Mouse (Mus musculus): ENCODE results near the gene Slc43a1. TPM values are rescaled to one million over a fixed set of nuclear protein-coding genes. Genes with fewer than 3 reads are reported as not detected.

Gene Slc43a1
- polyA plus RNA-seq, 1 experiment from 2014 or later, result 12.0 TPM

DNA sequence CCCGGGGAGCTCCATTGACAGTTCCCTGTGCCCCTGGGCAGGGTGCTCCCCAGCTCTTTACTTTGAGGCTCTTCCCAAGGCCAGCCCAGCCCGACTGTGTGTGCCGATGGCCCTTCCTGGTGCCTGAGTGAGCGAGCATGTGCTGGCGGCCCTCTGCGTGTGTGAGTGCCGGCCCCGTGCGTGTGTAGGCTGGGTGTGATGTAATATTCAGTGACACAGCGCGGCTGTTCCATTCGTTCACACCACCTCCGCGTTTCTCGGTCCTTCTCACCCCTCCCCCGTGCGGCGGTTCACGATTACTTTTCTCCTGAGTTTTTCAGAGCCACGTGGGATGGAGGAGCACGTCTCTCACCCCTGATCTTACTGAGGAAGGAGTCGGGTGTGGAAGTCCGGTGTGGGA, 44.0 kb downstream of the Slc43a1 start:
- H3K9me3 ChIP-seq (replicated peaks), result no peaks in the 10 kb centered on the region
- H3K4me1 ChIP-seq, result peaks cover 29% of the 10 kb centered on the region
- no peak for ATAC-seq (ENCODE audit: low FRiP score)
- H3K9ac ChIP-seq, result no peak overlapping the region
- WGBS, result 5% methylated on average over 23 of the region's 23 CpGs
- peak overlapping the region; percentile 48 for H3K4me2 ChIP-seq (replicated peaks)
- H3K36me3 ChIP-seq, result no peaks in the 10 kb centered on the region
- no peak overlapping the region for H3K4me3 ChIP-seq
- peaks cover 73% of the 10 kb centered on the region for H3K27me3 ChIP-seq
- no peak overlapping the region for H3K27ac ChIP-seq

- Histone ChIP-seq H3K27ac (no peak overlapping the region), H3K9me3 (replicated peaks) (no peaks in the 10 kb centered on the region), H3K9ac (no peak overlapping the region), H3K27me3 (peaks cover 78% of the 10 kb centered on the region), H3K4me2 (replicated peaks) (peak overlapping the region; percentile 48), H3K36me3 (no peaks in the 10 kb centered on the region), H3K4me3 (peak overlapping the region; percentile 14), H3K4me1 (peaks cover 34% of the 10 kb centered on the region)
- no peak for ATAC-seq (ENCODE audit: low FRiP score)
- 9% methylated on average over 6 of the region's 6 CpGs for WGBS
These were observed 44.4 kb downstream of the Slc43a1 start for GRCm38 (mm10) chr2:84883084-84883483.

- H3K9me3 ChIP-seq (replicated peaks), result no peaks in the 10 kb centered on the region
- H3K9ac ChIP-seq, result no peak overlapping the region
- ATAC-seq (ENCODE audit: low FRiP score), result no peak
- H3K27me3 ChIP-seq, result peaks cover 81% of the 10 kb centered on the region
- H3K36me3 ChIP-seq, result no peaks in the 10 kb centered on the region
- H3K27ac ChIP-seq, result 0 out of 2 replicates have a peak overlapping the region, but pooled peaks have one; percentile 46
- WGBS, result 3% methylated on average over 11 of the region's 11 CpGs
- H3K4me1 ChIP-seq, result peaks cover 35% of the 10 kb centered on the region
- peak overlapping the region; percentile 48 for H3K4me2 ChIP-seq (replicated peaks)
- peak overlapping the region; percentile 14 for H3K4me3 ChIP-seq
These were observed 44.9 kb downstream of the Slc43a1 start for GRCm38 (mm10) chr2:84883530-84883929.

DNA sequence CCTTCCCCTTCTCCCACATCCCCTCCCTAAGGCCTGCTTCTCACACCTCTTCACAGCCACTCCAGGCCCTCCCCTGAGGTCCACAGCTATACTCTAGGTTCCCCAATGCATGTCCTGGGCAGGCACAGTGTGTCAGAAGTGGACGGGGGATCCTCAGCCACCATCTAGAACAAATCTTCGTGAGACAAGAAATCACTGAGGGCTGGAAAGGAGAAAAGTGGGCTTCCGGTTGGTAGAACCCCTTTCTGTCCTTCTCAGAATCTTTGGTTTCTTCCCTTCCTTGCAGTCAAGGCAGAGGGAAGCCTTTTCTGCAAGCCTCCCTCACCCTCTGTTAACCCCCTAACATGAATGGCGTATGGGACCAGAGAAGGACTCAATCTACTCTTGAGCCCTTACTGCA, 45.3 kb downstream of the Slc43a1 start:
- 0 out of 2 replicates have a peak overlapping the region, but pooled peaks have one; percentile 46 for H3K27ac ChIP-seq
- no peak overlapping the region for H3K9ac ChIP-seq
- H3K9me3 ChIP-seq (replicated peaks), result no peaks in the 10 kb centered on the region
- peaks cover 86% of the 10 kb centered on the region for H3K27me3 ChIP-seq
- peak overlapping the region; percentile 14 for H3K4me3 ChIP-seq
- 57% methylated on average over 4 of the region's 4 CpGs for WGBS
- no peaks in the 10 kb centered on the region for H3K36me3 ChIP-seq
- peak overlapping the region; percentile 48; the same call in 1 of the 2 replicates for H3K4me2 ChIP-seq (replicated peaks)
- H3K4me1 ChIP-seq, result peaks cover 36% of the 10 kb centered on the region
- ATAC-seq (ENCODE audit: low FRiP score), result no peak

- H3K4me3 ChIP-seq, result 0 out of 2 replicates have a peak overlapping the region, but pooled peaks have one; percentile 64
- H3K27ac ChIP-seq, result no peak overlapping the region
- 46% methylated on average over 4 of the region's 4 CpGs for WGBS
- H3K4me2 ChIP-seq (replicated peaks), result peak overlapping the region; percentile 81; the same call in 1 of the 2 replicates
- H3K9ac ChIP-seq, result no peak overlapping the region
- no peaks in the 10 kb centered on the region for H3K9me3 ChIP-seq (replicated peaks)
- peaks cover 92% of the 10 kb centered on the region for H3K27me3 ChIP-seq
- no peaks in the 10 kb centered on the region for H3K36me3 ChIP-seq
- H3K4me1 ChIP-seq, result peaks cover 42% of the 10 kb centered on the region
- ATAC-seq (ENCODE audit: low FRiP score), result no peak
These were observed 46.0 kb downstream of the Slc43a1 start for GRCm38 (mm10) chr2:84884611-84885010.

- Histone ChIP-seq H3K9ac (peak overlapping the region; percentile 69), H3K9me3 (replicated peaks) (no peaks in the 10 kb centered on the region), H3K36me3 (no peaks in the 10 kb centered on the region), H3K27me3 (peaks cover 92% of the 10 kb centered on the region), H3K4me3 (peak overlapping the region; percentile 64), H3K27ac (no peak overlapping the region), H3K4me1 (peaks cover 42% of the 10 kb centered on the region), H3K4me2 (replicated peaks) (peak overlapping the region; percentile 81)
- 6% methylated on average over 20 of the region's 23 CpGs for WGBS
- no peak for ATAC-seq (ENCODE audit: low FRiP score)
These were observed 46.7 kb downstream of the Slc43a1 start for GRCm38 (mm10) chr2:84885084-84886055.

- ATAC-seq (ENCODE audit: low FRiP score), result peak; percentile 29
- H3K4me1 ChIP-seq, result peaks cover 42% of the 10 kb centered on the region
- no peaks in the 10 kb centered on the region for H3K9me3 ChIP-seq (replicated peaks)
- under 1% methylated on average over 33 of the region's 35 CpGs for WGBS
- peak within 1 kb of the TSS; percentile 64 for H3K4me3 ChIP-seq
- H3K36me3 ChIP-seq, result no peaks in the 10 kb centered on the region
- H3K27ac ChIP-seq, result no peak within 1 kb of the TSS; the same call in 1 of the 2 replicates
- peak within 1 kb of the TSS; percentile 81 for H3K4me2 ChIP-seq (replicated peaks)
- H3K27me3 ChIP-seq, result peaks cover 93% of the 10 kb centered on the region
- H3K9ac ChIP-seq, result peak within 1 kb of the TSS; percentile 69
These were observed 47.6 kb downstream of the Slc43a1 start, which contains the start of gene Rtn4rl2 for GRCm38 (mm10) chr2:84886234-84886731. TSS of gene Rtn4rl2 (minus strand) at chr2:84886710.

DNA sequence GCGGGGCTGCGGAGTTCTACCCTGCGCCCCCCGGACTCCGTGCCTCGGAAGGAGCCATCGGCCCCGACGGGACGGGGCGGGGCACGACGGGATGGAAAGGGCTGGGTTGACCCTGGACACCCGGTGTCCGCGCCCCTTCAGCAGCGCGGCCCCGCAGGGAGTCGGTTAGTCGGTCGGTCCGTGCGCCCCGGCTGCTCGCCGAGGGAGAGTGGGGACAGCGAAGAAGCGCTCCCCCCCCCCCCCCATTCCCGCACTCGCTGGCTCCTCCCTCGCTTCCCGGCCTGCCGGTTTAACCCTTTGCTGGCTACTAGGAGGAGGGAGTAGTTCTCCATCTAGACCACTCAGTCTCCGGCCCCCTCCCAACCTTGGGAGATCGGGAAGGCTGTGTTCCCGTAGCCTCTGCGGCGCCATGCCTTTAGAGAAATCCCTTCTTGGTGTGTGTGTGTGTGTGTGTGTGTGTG, 48.2 kb downstream of the Slc43a1 start:
- Histone ChIP-seq H3K27me3 (peaks cover 88% of the 10 kb centered on the region), H3K4me1 (peaks cover 42% of the 10 kb centered on the region), H3K27ac (no peak overlapping the region), H3K9me3 (replicated peaks) (no peaks in the 10 kb centered on the region), H3K4me3 (peak overlapping the region; percentile 64), H3K9ac (peak overlapping the region; percentile 69), H3K4me2 (replicated peaks) (peak overlapping the region; percentile 81), H3K36me3 (no peaks in the 10 kb centered on the region)
- WGBS, result 0% methylated on average over 39 of the region's 39 CpGs
- peak; percentile 60 for ATAC-seq (ENCODE audit: low FRiP score)

- peaks cover 40% of the 10 kb centered on the region for H3K4me1 ChIP-seq
- no peak overlapping the region for H3K27ac ChIP-seq
These were observed 49.0 kb downstream of the Slc43a1 start for GRCm38 (mm10) chr2:84887411-84888271.

DNA sequence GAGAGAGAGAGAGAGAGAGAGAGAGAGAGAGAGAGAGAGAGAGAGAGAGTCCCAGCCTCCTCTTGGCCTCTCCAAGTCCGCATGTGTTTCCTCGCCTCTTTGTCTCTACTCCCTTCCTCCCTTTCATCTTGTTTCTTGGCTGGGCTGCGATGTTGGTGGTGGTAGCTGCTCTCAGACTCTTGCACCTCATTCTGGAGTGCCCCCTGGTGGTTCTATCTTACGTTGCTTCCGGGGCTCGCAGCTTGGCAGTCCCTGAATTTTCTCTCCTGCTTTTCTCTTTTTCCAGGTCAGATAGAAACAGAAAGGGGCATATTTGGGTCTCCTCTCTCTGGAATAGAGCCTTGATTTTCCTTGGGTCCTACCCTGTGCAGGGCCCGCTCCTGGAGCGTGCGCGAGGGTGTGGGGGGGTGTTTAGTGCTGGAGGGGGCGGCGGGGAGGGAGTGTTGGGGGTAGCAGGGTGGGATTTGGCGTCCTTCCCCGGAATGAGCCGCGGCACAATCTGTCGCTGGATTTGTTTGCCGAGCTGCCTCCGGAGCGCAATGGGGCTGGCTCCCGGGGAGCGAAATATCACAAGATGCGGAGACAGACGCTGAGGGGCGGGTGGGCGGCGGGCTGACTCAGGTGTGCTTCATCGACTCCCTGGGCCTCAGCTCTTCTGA, 50.1 kb downstream of the Slc43a1 start:
- Histone ChIP-seq H3K4me3 (peak overlapping the region; percentile 23), H3K36me3 (no peaks in the 10 kb centered on the region), H3K9ac (no peak overlapping the region), H3K4me1 (peaks cover 29% of the 10 kb centered on the region), H3K27me3 (peaks cover 71% of the 10 kb centered on the region), H3K27ac (no peak overlapping the region), H3K4me2 (replicated peaks) (peak overlapping the region; percentile 81), H3K9me3 (replicated peaks) (no peaks in the 10 kb centered on the region)
- no peak for ATAC-seq (ENCODE audit: low FRiP score)
- 2% methylated on average over 27 of the region's 28 CpGs for WGBS

More at GRCm38 (mm10) chr2:84887411-84888271, 49.0 kb downstream of the Slc43a1 start:
- peaks cover 83% of the 10 kb centered on the region for H3K27me3 ChIP-seq
- peak overlapping the region; percentile 69; the same call in 1 of the 2 replicates for H3K9ac ChIP-seq
- peak overlapping the region; percentile 81 for H3K4me2 ChIP-seq (replicated peaks)
- peak overlapping the region; percentile 64 for H3K4me3 ChIP-seq
- ATAC-seq (ENCODE audit: low FRiP score), result peak; percentile 9
- no peaks in the 10 kb centered on the region for H3K36me3 ChIP-seq
- WGBS, result under 1% methylated on average over 58 of the region's 58 CpGs
- H3K9me3 ChIP-seq (replicated peaks), result no peaks in the 10 kb centered on the region

- Histone ChIP-seq H3K4me1 (peaks cover 27% of the 10 kb centered on the region), H3K27me3 (peaks cover 64% of the 10 kb centered on the region), H3K36me3 (no peaks in the 10 kb centered on the region), H3K9ac (no peak overlapping the region), H3K4me2 (replicated peaks) (peak overlapping the region; percentile 81), H3K9me3 (replicated peaks) (no peaks in the 10 kb centered on the region), H3K4me3 (peak overlapping the region; percentile 23), H3K27ac (no peak overlapping the region)
- 11% methylated on average over 14 of the region's 14 CpGs for WGBS
- ATAC-seq (ENCODE audit: low FRiP score), result no peak
These were observed 50.8 kb downstream of the Slc43a1 start for GRCm38 (mm10) chr2:84889316-84890044.

Measured in hindbrain, embryonic 12.5 days (tissue).